Mouse (Mus musculus) kidney, adult 2 months (tissue): Measurements from ENCODE around the gene Zmiz1.

Source experiments
- CTCF ChIP-seq: fragments of 200-500 bp; conservative IDR thresholded peaks from 2 replicates; pipeline ENCODE4 v1.5.1; 2011; ENCODE audit warnings: low read depth, mild to moderate bottlenecking, control low read depth, low read length, moderate library complexity, mixed read lengths; ENCODE audit not compliant: insufficient read depth, insufficient read length
- POLR2A ChIP-seq: fragments of 200-500 bp; IDR thresholded peaks from one replicate; pipeline ENCODE4 v1.6.1; 2011; ENCODE audit warnings: low read depth, low read length, control low read depth

DNA sequence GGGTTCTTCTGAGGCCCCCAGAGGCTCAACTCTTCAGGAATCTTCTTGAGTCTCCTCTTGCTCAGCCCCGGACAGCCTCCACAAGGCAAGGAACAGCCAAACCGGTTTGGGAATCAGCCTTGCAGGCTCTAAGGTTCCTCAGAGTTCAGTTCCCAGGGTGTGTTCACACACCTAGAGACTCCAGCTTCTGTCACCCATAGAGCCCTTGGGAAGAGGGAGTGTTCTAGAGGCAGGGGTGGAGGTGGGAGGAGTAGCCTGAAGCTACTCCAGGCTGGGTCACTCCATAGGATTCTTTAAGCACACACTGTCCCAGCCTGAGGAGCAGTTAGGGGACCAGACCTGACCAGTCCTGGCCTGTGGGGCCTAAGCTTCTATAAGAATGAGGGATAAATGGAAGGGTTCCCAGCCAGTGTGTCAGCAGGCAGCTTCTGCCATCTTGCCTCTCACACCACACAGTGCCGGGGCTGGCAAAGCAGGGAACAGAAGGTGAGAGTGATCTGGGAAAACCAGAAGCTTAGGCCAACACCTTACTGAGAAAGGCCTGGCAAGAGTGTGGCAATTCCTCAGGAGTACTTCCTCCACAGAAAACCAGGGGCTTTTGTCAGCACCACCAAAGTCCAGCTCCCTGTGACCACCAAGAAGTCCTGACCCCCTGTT, 168.7 kb downstream of the Zmiz1 start:
- TF ChIP-seq CTCF (no peak), POLR2A (no peak)
